Mouse (Mus musculus): ENCODE data around the gene Dchs1. TPM values are rescaled to one million over a fixed set of nuclear protein-coding genes. Genes with fewer than 3 reads are reported as not detected.
A peak's percentile ranks its signal among the peaks of the same experiment; 100 is the strongest.

The Dchs1 gene
- polyA plus RNA-seq, 1 experiment from 2014 or later: 13.5 TPM

GRCm38 (mm10) chr7:105806125-105806524 is 18.7 kb upstream of the Dchs1 start:
- peaks cover 27% of the 10 kb centered on the region for H3K36me3 ChIP-seq
- no peaks in the 10 kb centered on the region for H3K27me3 ChIP-seq
- no peak overlapping the region for H3K4me2 ChIP-seq
- no peaks in the 10 kb centered on the region for H3K9me3 ChIP-seq
- 80% methylated on average over 5 of the region's 5 CpGs for WGBS
- no peak overlapping the region for H3K4me3 ChIP-seq
- no peak overlapping the region for H3K27ac ChIP-seq (replicated peaks)
- ATAC-seq (ENCODE audit: low read depth): no peak
- H3K4me1 ChIP-seq (replicated peaks): peaks cover 12% of the 10 kb centered on the region
- H3K9ac ChIP-seq: no peak overlapping the region

- H3K36me3 ChIP-seq: peaks cover 12% of the 10 kb centered on the region
- no peaks in the 10 kb centered on the region for H3K4me1 ChIP-seq (replicated peaks)
- no peak overlapping the region for H3K9ac ChIP-seq
- H3K27ac ChIP-seq (replicated peaks): no peak overlapping the region
- H3K27me3 ChIP-seq: no peaks in the 10 kb centered on the region
- H3K4me2 ChIP-seq: no peak overlapping the region
- no peak for ATAC-seq (ENCODE audit: low read depth)
- no peaks in the 10 kb centered on the region for H3K9me3 ChIP-seq
- H3K4me3 ChIP-seq: no peak overlapping the region
Measured at GRCm38 (mm10) chr7:105803428-105803827, 16.0 kb upstream of the Dchs1 start.

DNA sequence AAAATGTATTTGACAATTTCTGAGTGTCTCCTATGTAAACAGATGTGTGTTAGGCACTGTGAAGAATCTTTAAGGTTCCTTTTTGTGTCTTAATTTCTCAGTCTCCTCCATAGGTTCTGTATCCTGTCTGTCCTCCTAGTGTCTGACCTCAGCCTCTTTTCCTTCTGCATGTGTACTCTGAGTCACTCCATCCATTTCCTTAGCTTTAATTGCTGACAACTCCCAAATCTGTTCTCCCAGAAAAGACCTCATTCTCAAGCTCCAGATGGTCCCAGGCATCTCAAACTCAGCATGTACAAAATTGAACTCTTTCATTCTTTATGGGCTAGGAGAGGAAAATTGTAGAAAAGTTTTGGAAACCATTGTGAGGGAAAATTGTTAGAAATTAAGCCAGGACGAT is 15.3 kb upstream of the Dchs1 start:
- Histone ChIP-seq H3K27ac (replicated peaks) (no peak overlapping the region), H3K9me3 (no peaks in the 10 kb centered on the region), H3K4me1 (replicated peaks) (no peaks in the 10 kb centered on the region), H3K4me3 (no peak overlapping the region), H3K27me3 (no peaks in the 10 kb centered on the region), H3K4me2 (no peak overlapping the region), H3K36me3 (peaks cover 6% of the 10 kb centered on the region), H3K9ac (no peak overlapping the region)
- no peak for ATAC-seq (ENCODE audit: low read depth)
- WGBS: 38% methylated on average over 1 of the region's 1 CpGs

GRCm38 (mm10) chr7:105802312-105802711 is 14.9 kb upstream of the Dchs1 start:
- 50% methylated on average over 2 of the region's 2 CpGs for WGBS
- peaks cover 1% of the 10 kb centered on the region for H3K36me3 ChIP-seq
- no peaks in the 10 kb centered on the region for H3K4me1 ChIP-seq (replicated peaks)

GRCm38 (mm10) chr7:105796972-105797371 is 9.5 kb upstream of the Dchs1 start:
- ATAC-seq (ENCODE audit: low read depth): no peak
- Histone ChIP-seq H3K9ac (no peak overlapping the region), H3K4me2 (no peak overlapping the region), H3K27me3 (no peaks in the 10 kb centered on the region), H3K27ac (replicated peaks) (no peak overlapping the region), H3K9me3 (no peaks in the 10 kb centered on the region), H3K36me3 (no peaks in the 10 kb centered on the region), H3K4me3 (no peak overlapping the region), H3K4me1 (replicated peaks) (no peaks in the 10 kb centered on the region)
- WGBS: 85% methylated on average over 3 of the region's 3 CpGs

More at GRCm38 (mm10) chr7:105802312-105802711, 14.9 kb upstream of the Dchs1 start:
- ATAC-seq (ENCODE audit: low read depth): no peak
- Histone ChIP-seq H3K9ac (no peak overlapping the region), H3K27ac (replicated peaks) (no peak overlapping the region), H3K27me3 (no peaks in the 10 kb centered on the region), H3K4me2 (no peak overlapping the region), H3K9me3 (no peaks in the 10 kb centered on the region), H3K4me3 (no peak overlapping the region)

GRCm38 (mm10) chr7:105795759-105796366 is 8.4 kb upstream of the Dchs1 start:
- H3K4me3 ChIP-seq: no peak overlapping the region
- H3K27ac ChIP-seq (replicated peaks): no peak overlapping the region
- H3K27me3 ChIP-seq: no peaks in the 10 kb centered on the region
- H3K4me1 ChIP-seq (replicated peaks): no peaks in the 10 kb centered on the region
- no peak overlapping the region for H3K9ac ChIP-seq
- no peaks in the 10 kb centered on the region for H3K36me3 ChIP-seq
- WGBS: 19% methylated on average over 7 of the region's 7 CpGs
- no peaks in the 10 kb centered on the region for H3K9me3 ChIP-seq
- ATAC-seq (ENCODE audit: low read depth): no peak
- H3K4me2 ChIP-seq: no peak overlapping the region

DNA sequence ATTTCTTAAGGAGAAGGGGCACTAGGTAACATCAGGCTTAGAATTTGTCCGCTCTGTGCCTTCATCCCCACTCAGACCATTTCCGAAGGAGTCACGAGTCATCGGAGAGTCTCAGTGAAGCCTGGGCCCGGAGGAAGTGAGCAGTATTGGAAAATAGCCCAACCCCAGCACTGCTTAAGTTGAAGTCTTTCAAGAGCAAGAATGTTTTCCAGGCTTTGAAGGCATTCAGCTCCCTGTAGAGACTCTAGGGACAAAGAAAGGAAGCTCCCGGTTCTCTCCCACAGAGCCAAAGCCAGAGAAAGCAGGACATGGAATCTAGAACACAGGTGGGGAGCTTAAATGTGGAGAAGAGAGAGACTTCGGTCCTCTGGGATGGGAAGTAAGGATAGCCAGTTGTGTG is 6.2 kb upstream of the Dchs1 start:
- WGBS: 81% methylated on average over 7 of the region's 7 CpGs

GRCm38 (mm10) chr7:105791147-105791546 is 3.7 kb upstream of the Dchs1 start:
- no peak for ATAC-seq (ENCODE audit: low read depth)
- Histone ChIP-seq H3K9me3 (no peaks in the 10 kb centered on the region), H3K4me1 (replicated peaks) (peaks cover 22% of the 10 kb centered on the region), H3K27me3 (no peaks in the 10 kb centered on the region), H3K27ac (replicated peaks) (no peak overlapping the region), H3K36me3 (0 out of 2 replicates have a peak, but pooled peaks cover 1% of the 10 kb centered on the region), H3K4me3 (no peak overlapping the region), H3K4me2 (no peak overlapping the region), H3K9ac (no peak overlapping the region)
- WGBS: 80% methylated on average over 1 of the region's 1 CpGs

More for the DNA sequence above, 6.2 kb upstream of the Dchs1 start:
- Histone ChIP-seq H3K4me1 (replicated peaks) (peaks cover 6% of the 10 kb centered on the region), H3K27ac (replicated peaks) (no peak overlapping the region), H3K9me3 (no peaks in the 10 kb centered on the region), H3K4me3 (no peak overlapping the region), H3K9ac (no peak overlapping the region), H3K36me3 (no peaks in the 10 kb centered on the region), H3K4me2 (no peak overlapping the region), H3K27me3 (no peaks in the 10 kb centered on the region)
- ATAC-seq (ENCODE audit: low read depth): no peak

DNA sequence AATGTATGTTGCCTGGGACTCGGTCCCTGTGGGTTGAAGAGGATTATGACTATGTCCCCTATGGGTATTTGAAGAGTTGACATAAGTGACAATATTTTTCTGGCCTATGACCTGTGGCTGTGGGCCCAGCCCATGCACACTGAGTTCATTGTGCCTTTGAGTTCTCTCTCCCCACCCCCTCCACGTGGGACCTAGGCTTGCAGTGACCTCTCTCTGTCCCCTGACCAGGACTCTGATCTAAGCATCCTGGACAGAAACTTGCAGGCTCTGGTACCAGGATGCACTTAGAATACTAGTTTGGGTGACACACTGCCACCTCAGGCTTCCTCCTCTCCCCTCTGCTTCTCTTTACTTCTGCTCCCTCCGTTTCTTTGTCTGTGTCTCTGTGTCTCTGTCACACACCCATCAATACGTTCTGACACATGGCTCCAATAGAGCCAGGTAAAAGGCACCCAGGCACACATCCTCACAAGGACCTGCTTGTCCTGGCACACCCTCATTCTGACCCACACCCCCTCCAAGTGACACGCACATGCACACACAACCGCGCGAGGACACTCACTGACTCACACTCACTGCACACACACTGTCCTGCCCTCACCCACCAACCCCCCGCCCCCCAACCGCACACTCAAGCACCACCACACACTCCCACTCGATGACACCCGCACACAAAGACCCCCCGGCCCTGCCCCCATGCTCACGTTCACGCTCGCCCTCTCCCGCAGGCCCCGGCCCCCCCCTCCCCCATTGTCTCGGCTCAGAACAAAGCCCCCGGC is 759 bp downstream of the Dchs1 start:
- H3K4me1 ChIP-seq (replicated peaks): peaks cover 63% of the 10 kb centered on the region
- peak overlapping the region; percentile 89 for H3K4me2 ChIP-seq
- peak overlapping the region; percentile 99 for H3K9ac ChIP-seq
- ATAC-seq (ENCODE audit: low read depth): peak; percentile 81
- H3K9me3 ChIP-seq: no peaks in the 10 kb centered on the region
- peak overlapping the region; percentile 91 for H3K4me3 ChIP-seq
- 5% methylated on average over 20 of the region's 20 CpGs for WGBS
- no peaks in the 10 kb centered on the region for H3K27me3 ChIP-seq
- H3K27ac ChIP-seq (replicated peaks): peak overlapping the region; percentile 98
- H3K36me3 ChIP-seq: peaks cover 33% of the 10 kb centered on the region

GRCm38 (mm10) chr7:105784556-105784955 is 2.9 kb downstream of the Dchs1 start:
- Histone ChIP-seq H3K9me3 (no peaks in the 10 kb centered on the region), H3K4me1 (replicated peaks) (peaks cover 77% of the 10 kb centered on the region), H3K27ac (replicated peaks) (no peak overlapping the region), H3K36me3 (peaks cover 55% of the 10 kb centered on the region), H3K27me3 (no peaks in the 10 kb centered on the region), H3K4me2 (peak overlapping the region; percentile 89), H3K4me3 (peak overlapping the region; percentile 91), H3K9ac (peak overlapping the region; percentile 99)
- 3% methylated on average over 4 of the region's 4 CpGs for WGBS
- no peak for ATAC-seq (ENCODE audit: low read depth)

DNA sequence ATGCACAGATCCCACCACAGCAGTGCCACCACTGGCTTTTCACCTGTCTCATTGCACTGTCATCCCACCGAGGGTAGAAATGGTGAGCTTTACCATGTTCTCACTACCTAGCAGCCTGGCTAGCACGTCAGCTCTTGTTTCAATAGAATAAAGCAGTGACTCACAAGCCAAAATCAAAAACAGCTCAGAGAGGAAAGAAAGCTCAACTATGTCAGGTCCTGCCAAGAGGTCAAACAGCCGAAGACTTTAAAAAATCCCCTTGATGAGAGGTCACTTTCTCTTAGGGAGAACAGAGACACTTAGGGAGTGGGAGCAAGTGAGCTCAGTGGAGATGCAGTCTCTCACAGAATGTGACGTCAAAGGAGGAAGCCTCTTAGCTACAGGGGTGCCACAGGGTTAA is 3.6 kb downstream of the Dchs1 start:
- H3K4me2 ChIP-seq: peak overlapping the region; percentile 89
- ATAC-seq (ENCODE audit: low read depth): no peak
- 49% methylated on average over 4 of the region's 4 CpGs for WGBS
- H3K27ac ChIP-seq (replicated peaks): no peak overlapping the region
- H3K9ac ChIP-seq: peak overlapping the region; percentile 6; the same call in 1 of the 2 replicates
- peaks cover 80% of the 10 kb centered on the region for H3K4me1 ChIP-seq (replicated peaks)
- peaks cover 62% of the 10 kb centered on the region for H3K36me3 ChIP-seq
- 0 out of 2 replicates have a peak overlapping the region, but pooled peaks have one; percentile 91 for H3K4me3 ChIP-seq
- no peaks in the 10 kb centered on the region for H3K9me3 ChIP-seq
- H3K27me3 ChIP-seq: no peaks in the 10 kb centered on the region

GRCm38 (mm10) chr7:105778553-105779265 is 8.7 kb downstream of the Dchs1 start:
- peak overlapping the region; percentile 83 for H3K27ac ChIP-seq (replicated peaks)
- H3K4me3 ChIP-seq: peak overlapping the region; percentile 14; the same call in 1 of the 2 replicates

More at GRCm38 (mm10) chr7:105778553-105779265, 8.7 kb downstream of the Dchs1 start:
- Histone ChIP-seq H3K9ac (peak overlapping the region; percentile 51), H3K9me3 (no peaks in the 10 kb centered on the region), H3K4me1 (replicated peaks) (peaks cover 87% of the 10 kb centered on the region), H3K4me2 (peak overlapping the region; percentile 41), H3K36me3 (peaks cover 88% of the 10 kb centered on the region), H3K27me3 (no peaks in the 10 kb centered on the region)
- peak; percentile 73 for ATAC-seq (ENCODE audit: low read depth)
- 17% methylated on average over 4 of the region's 4 CpGs for WGBS

Measured in neural tube, embryonic 13.5 days (tissue).